Mouse (Mus musculus) heart, postnatal 0 days (tissue): ENCODE measurements at regions not wholly inside any gene's neighbourhood (a gene's known extent, or its start where the extent isn't known, plus 50 kb on each side); places are given as distances from the start of the nearest gene placed in this dataset.

Experiments
- CTCF ChIP-seq: IDR thresholded peaks from 2 replicates; pipeline ENCODE4 v1.5.1; 2016; ENCODE audit warnings: antibody characterized with exemption, control low read depth, low read depth
- EP300 ChIP-seq: IDR thresholded peaks from 2 replicates; pipeline ENCODE4 v1.6.1; 2016; ENCODE audit warnings: antibody characterized with exemption, low read depth

DNA sequence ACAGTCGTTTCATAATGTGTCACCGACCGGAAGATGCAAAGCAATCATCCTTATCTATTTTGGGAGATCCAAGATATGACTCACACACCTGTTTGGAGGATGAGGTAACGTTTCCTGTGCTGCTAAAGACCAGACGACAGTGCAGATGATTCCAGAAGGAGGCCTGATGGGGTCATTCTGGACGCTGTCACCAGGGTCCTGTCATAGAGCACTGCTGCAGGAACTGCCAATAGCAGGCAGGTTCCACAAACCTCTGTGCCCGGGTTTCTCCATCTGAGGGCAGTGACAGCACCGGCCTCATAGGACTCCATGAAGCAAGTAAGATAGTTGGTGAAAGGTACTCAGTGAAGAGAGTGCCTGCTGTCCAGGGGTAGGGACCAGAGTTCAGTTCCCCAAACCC, 182.9 kb upstream of the Agap1 start:
- no peak for TF ChIP-seq EP300
- TF ChIP-seq CTCF = no peak
